Mouse (Mus musculus) midbrain, embryonic 16.5 days (tissue): ENCODE measurements around the gene Mrgprd. TPM values are rescaled to one million over a fixed set of nuclear protein-coding genes. Genes with fewer than 3 reads are reported as not detected.
A peak's percentile ranks its signal among the peaks of the same experiment; 100 is the strongest.

Experiments
- ATAC-seq: fragments of 200-750 bp; cut with Nextera tagmentation; 2 replicates; pipeline ENCODE4 v1.8.0; 2017; ENCODE audit warnings: moderate TSS enrichment
- H3K27ac ChIP-seq: fragments of 300-500 bp; sonication (generic); 2 replicates; pipeline ENCODE4 v1.5.1; 2014; ENCODE audit warnings: mild to moderate bottlenecking, low read length, mixed read lengths
- H3K27me3 ChIP-seq: fragments of 300-500 bp; sonication (generic); 2 replicates; pipeline ENCODE4 v1.6.1; 2014; ENCODE audit warnings: low read depth, low read length, mixed read lengths; ENCODE audit not compliant: control insufficient read depth, insufficient read depth
- H3K36me3 ChIP-seq: fragments of 300-500 bp; sonication (generic); 2 replicates; pipeline ENCODE4 v1.6.1; 2014; ENCODE audit warnings: mild to moderate bottlenecking, low read length, moderate library complexity, mixed read lengths; ENCODE audit not compliant: control insufficient read depth, insufficient read depth
- H3K4me1 ChIP-seq: fragments of 300-500 bp; sonication (generic); 2 replicates; pipeline ENCODE4 v1.6.1; 2014; ENCODE audit warnings: mild to moderate bottlenecking, low read length, mixed read lengths; ENCODE audit not compliant: control insufficient read depth, insufficient read depth
- H3K4me2 ChIP-seq: fragments of 300-500 bp; sonication (generic); 2 replicates; pipeline ENCODE4 v1.6.1; 2014; ENCODE audit warnings: mild to moderate bottlenecking, low read length, mixed read lengths
- H3K4me3 ChIP-seq: fragments of 300-500 bp; sonication (generic); 2 replicates; pipeline ENCODE4 v1.5.1; 2014; ENCODE audit warnings: low read depth, mild to moderate bottlenecking, low read length, moderate library complexity, mixed read lengths
- H3K9ac ChIP-seq: fragments of 300-500 bp; sonication (generic); 2 replicates; pipeline ENCODE4 v1.6.1; 2014; ENCODE audit warnings: low read depth, low read length, mixed read lengths
- H3K9me3 ChIP-seq: fragments of 300-500 bp; sonication (generic); replicated peaks from 2 replicates; pipeline ENCODE4 v1.6.1; 2014; ENCODE audit warnings: mild to moderate bottlenecking, low read length, mixed read lengths; ENCODE audit not compliant: control insufficient read depth, poor library complexity, severe bottlenecking
- WGBS: fragments of 180-500 bp; shearing (Covaris S2); extraction: QIAGEN DNeasy Blood & Tissue Kit; methylation state at CpG from one replicate; pipeline ENCODE4 v1.1.7; 2014; 5-methylcytosine and 5-hydroxymethylcytosine counted together
- polyA plus RNA-seq: library from polyadenylated mRNA; unstranded; fragments of >200 nt; fragmentation: Nextera tagmentation; extraction: Ambion mirVana; gene quantifications from 2 replicates; pipeline ENCODE4 v1.2.1, GENCODE M21; 2015

Mrgprd gene
- polyA plus RNA-seq = not detected in 2 replicates

- H3K9me3 ChIP-seq = no peaks in the 10 kb centered on the region
- H3K4me2 ChIP-seq = no peak within 1 kb of the TSS
- no peak within 1 kb of the TSS for H3K9ac ChIP-seq
- H3K4me3 ChIP-seq = no peak within 1 kb of the TSS
- no peak within 1 kb of the TSS for H3K27ac ChIP-seq
- 94% methylated on average over 6 of the region's 6 CpGs for WGBS
- no peaks in the 10 kb centered on the region for H3K27me3 ChIP-seq
- no peak for ATAC-seq
- H3K36me3 ChIP-seq = no peaks in the 10 kb centered on the region
- H3K4me1 ChIP-seq = no peaks in the 10 kb centered on the region
Measured at GRCm38 (mm10) chr7:145314785-145315411, at the start of gene Mrgprd. Mrgprd (plus strand) TSS chr7:145314835.

- Histone ChIP-seq H3K9me3 (no peaks in the 10 kb centered on the region), H3K4me1 (no peaks in the 10 kb centered on the region), H3K27me3 (no peaks in the 10 kb centered on the region), H3K36me3 (no peaks in the 10 kb centered on the region), H3K27ac (no peak overlapping the region), H3K4me2 (no peak overlapping the region), H3K4me3 (no peak overlapping the region), H3K9ac (no peak overlapping the region)
- WGBS = 88% methylated on average over 2 of the region's 2 CpGs
- ATAC-seq = no peak
Measured at GRCm38 (mm10) chr7:145266011-145266410, 48.6 kb upstream of the Mrgprd start.

GRCm38 (mm10) chr7:145268890-145269289 lies 45.7 kb upstream of the Mrgprd start:
- Histone ChIP-seq H3K27me3 (no peaks in the 10 kb centered on the region), H3K4me1 (no peaks in the 10 kb centered on the region), H3K4me3 (no peak overlapping the region), H3K9ac (no peak overlapping the region), H3K9me3 (no peaks in the 10 kb centered on the region), H3K27ac (no peak overlapping the region), H3K36me3 (no peaks in the 10 kb centered on the region), H3K4me2 (no peak overlapping the region)
- 90% methylated on average over 7 of the region's 7 CpGs for WGBS
- no peak for ATAC-seq

GRCm38 (mm10) chr7:145270955-145271354 lies 43.7 kb upstream of the Mrgprd start:
- WGBS = 95% methylated on average over 5 of the region's 5 CpGs
- H3K27ac ChIP-seq = no peak overlapping the region
- H3K9ac ChIP-seq = no peak overlapping the region
- H3K4me3 ChIP-seq = no peak overlapping the region
- H3K4me1 ChIP-seq = no peaks in the 10 kb centered on the region
- H3K4me2 ChIP-seq = no peak overlapping the region
- no peak for ATAC-seq
- H3K27me3 ChIP-seq = no peaks in the 10 kb centered on the region
- no peaks in the 10 kb centered on the region for H3K36me3 ChIP-seq
- H3K9me3 ChIP-seq = no peaks in the 10 kb centered on the region

GRCm38 (mm10) chr7:145275488-145275887 lies 39.1 kb upstream of the Mrgprd start:
- ATAC-seq = no peak
- Histone ChIP-seq H3K9ac (no peak overlapping the region), H3K27me3 (no peaks in the 10 kb centered on the region), H3K4me1 (no peaks in the 10 kb centered on the region), H3K27ac (no peak overlapping the region), H3K36me3 (no peaks in the 10 kb centered on the region), H3K4me2 (no peak overlapping the region), H3K4me3 (no peak overlapping the region), H3K9me3 (no peaks in the 10 kb centered on the region)
- 88% methylated on average over 3 of the region's 3 CpGs for WGBS

GRCm38 (mm10) chr7:145281396-145281795 lies 33.2 kb upstream of the Mrgprd start:
- H3K4me1 ChIP-seq = peaks cover 6% of the 10 kb centered on the region; the same call in 1 of the 2 replicates
- ATAC-seq = no peak
- H3K4me3 ChIP-seq = no peak overlapping the region
- H3K27ac ChIP-seq = no peak overlapping the region
- no peaks in the 10 kb centered on the region for H3K9me3 ChIP-seq
- no peak overlapping the region for H3K9ac ChIP-seq
- 91% methylated on average over 4 of the region's 4 CpGs for WGBS
- H3K4me2 ChIP-seq = no peak overlapping the region
- no peaks in the 10 kb centered on the region for H3K27me3 ChIP-seq
- H3K36me3 ChIP-seq = no peaks in the 10 kb centered on the region

- Histone ChIP-seq H3K9ac (no peak overlapping the region), H3K27ac (no peak overlapping the region), H3K4me2 (peak overlapping the region; percentile 82), H3K9me3 (no peaks in the 10 kb centered on the region), H3K4me3 (no peak overlapping the region), H3K36me3 (no peaks in the 10 kb centered on the region), H3K27me3 (no peaks in the 10 kb centered on the region), H3K4me1 (peaks cover 6% of the 10 kb centered on the region; the same call in 1 of the 2 replicates)
- WGBS = 65% methylated on average over 4 of the region's 4 CpGs
- ATAC-seq = peak; percentile 64; the same call in 1 of the 2 replicates
Measured at GRCm38 (mm10) chr7:145283041-145283440, 31.6 kb upstream of the Mrgprd start.

- Histone ChIP-seq H3K9ac (peak within 1 kb of the TSS; percentile 58), H3K27me3 (no peaks in the 10 kb centered on the region), H3K36me3 (no peaks in the 10 kb centered on the region), H3K27ac (no peak within 1 kb of the TSS), H3K4me2 (peak within 1 kb of the TSS; percentile 82), H3K4me1 (peaks cover 6% of the 10 kb centered on the region; the same call in 1 of the 2 replicates), H3K4me3 (peak within 1 kb of the TSS; percentile 53), H3K9me3 (no peaks in the 10 kb centered on the region)
- 4% methylated on average over 18 of the region's 18 CpGs for WGBS
- ATAC-seq = peak; percentile 94
Measured at GRCm38 (mm10) chr7:145283487-145284187, 31.0 kb upstream of the Mrgprd start, which contains the start of gene Tpcn2. Tpcn2 (minus strand) TSS chr7:145284011.

- 68% methylated on average over 3 of the region's 3 CpGs for whole genome bisulfite sequencing
- Histone ChIP-seq H3K9me3 (no peaks in the 10 kb centered on the region), H3K27me3 (no peaks in the 10 kb centered on the region), H3K4me2 (peak overlapping the region; percentile 82), H3K27ac (no peak overlapping the region), H3K9ac (no peak overlapping the region), H3K4me3 (no peak overlapping the region; the same call in 1 of the 2 replicates), H3K4me1 (peaks cover 6% of the 10 kb centered on the region; the same call in 1 of the 2 replicates), H3K36me3 (no peaks in the 10 kb centered on the region)
- no peak for ATAC-seq
Measured at GRCm38 (mm10) chr7:145284293-145284692, 30.3 kb upstream of the Mrgprd start.
